Mouse (Mus musculus) brown adipose tissue, adult 24 weeks (tissue): Measurements from ENCODE around the gene Scgb1a1. TPM values are rescaled to one million over a fixed set of nuclear protein-coding genes. Genes with fewer than 3 reads are reported as not detected.
A peak's percentile ranks its signal among the peaks of the same experiment; 100 is the strongest.
"Not testable (repeated sequence)": the region's sequence is repeated elsewhere in the genome, so short reads cannot be mapped to it uniquely, and the experiment has no call there.

ENCODE experiments used
- H3K27ac ChIP-seq: fragments of 200-500 bp; replicated peaks from 2 replicates; pipeline ENCODE4 v1.5.1; 2012; ENCODE audit warnings: low read depth, mild to moderate bottlenecking, low read length
- H3K4me1 ChIP-seq: fragments of 200-500 bp; 2 replicates; pipeline ENCODE4 v1.6.1; 2012; ENCODE audit warnings: low read length, mixed read lengths; ENCODE audit not compliant: control insufficient read depth, insufficient read depth, insufficient read length
- H3K4me3 ChIP-seq: fragments of 200-500 bp; 2 replicates; pipeline ENCODE4 v1.5.1; 2012; ENCODE audit warnings: low read depth, mild to moderate bottlenecking, low read length, moderate library complexity; ENCODE audit not compliant: insufficient read depth
- polyA plus RNA-seq: library from polyadenylated mRNA; stranded (reverse); fragments of >200 nt; gene quantifications from 2 replicates; pipeline ENCODE4 v1.2.4, GENCODE M21; 2012; ENCODE audit not compliant: missing spikeins, insufficient read depth, insufficient read length

The Scgb1a1 gene
- polyA plus RNA-seq, 1 experiment: not detected

DNA sequence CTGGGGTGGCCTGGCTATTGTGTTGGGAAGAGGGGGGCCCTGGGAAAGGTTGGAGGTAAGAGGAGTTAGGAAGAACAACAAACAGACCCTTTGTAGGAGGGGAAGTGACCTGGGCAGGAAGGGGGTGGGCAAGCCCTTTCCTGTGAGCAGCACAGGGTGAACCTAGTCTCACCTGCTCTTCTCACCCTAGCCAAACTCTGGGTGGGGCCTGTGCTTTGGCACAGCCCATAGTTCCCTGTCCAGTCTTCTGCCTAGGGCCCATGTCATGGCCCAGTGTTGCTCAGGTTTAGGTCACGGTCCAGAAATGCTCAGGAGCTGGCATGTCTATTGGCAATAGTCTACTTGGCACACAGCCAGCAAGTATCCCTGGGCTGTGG, 19.6 kb upstream of the Scgb1a1 start:
- H3K27ac ChIP-seq: 0 out of 2 replicates have a peak overlapping the region, but pooled peaks have one; percentile 26

DNA sequence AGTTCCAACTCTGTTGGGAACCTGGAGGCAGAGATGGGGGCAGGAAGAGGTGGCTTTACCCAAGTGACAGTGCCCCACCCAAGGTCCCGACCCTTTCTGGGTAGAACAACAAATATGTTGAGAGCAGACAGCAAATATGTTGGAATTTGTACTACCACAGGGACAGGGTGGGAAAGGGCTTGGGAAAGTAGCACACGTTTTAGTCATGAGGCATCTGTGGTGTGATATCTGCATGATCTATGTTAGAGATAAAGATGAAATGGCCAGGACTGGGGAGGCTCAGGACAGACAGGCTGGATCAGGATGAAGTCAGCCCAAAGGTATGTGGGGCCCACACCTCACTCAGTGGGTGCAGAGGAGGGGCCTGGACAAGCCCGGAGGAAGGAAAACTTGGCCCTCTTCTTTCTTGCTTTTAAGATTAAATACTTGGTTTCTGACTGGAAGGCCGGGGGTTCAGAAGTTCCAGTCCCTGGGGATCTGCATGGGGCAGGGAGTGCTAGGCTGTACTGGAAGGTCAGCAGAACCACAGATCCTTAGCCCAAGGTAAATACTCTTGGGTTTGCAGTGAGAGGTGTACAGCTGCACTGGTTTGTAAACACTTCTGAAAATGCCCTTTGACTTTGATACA, 19.1 kb upstream of the Scgb1a1 start:
- peak overlapping the region; percentile 26; the same call in 1 of the 2 replicates for H3K27ac ChIP-seq
- peaks cover 11% of the 10 kb centered on the region for H3K4me1 ChIP-seq
- no peak overlapping the region for H3K4me3 ChIP-seq

More for the DNA sequence above, 19.6 kb upstream of the Scgb1a1 start:
- Histone ChIP-seq H3K4me3 (no peak overlapping the region), H3K4me1 (peaks cover 11% of the 10 kb centered on the region)

DNA sequence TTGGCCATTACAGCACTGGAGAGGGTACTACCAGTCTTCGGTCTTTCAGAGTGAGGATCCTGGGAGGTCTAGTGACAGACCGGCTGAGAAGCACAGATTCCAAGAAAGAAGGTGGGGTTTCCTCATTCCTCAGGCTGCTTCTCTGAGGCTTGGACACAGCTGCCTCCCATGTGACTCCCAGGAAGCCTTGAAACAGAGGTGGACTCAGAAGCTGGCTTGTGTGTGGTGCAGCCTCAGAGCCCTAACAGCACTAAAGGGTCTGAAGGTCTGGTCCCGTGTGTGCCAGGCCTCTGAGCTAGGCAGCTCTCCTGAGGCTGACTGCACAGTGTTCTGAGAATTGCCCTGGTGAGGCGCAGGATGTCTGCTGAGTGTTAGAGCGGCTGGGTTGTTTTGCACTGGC, 18.3 kb upstream of the Scgb1a1 start:
- peak overlapping the region; percentile 40; the same call in 1 of the 2 replicates for H3K27ac ChIP-seq
- peaks cover 11% of the 10 kb centered on the region for H3K4me1 ChIP-seq
- H3K4me3 ChIP-seq: no peak overlapping the region

DNA sequence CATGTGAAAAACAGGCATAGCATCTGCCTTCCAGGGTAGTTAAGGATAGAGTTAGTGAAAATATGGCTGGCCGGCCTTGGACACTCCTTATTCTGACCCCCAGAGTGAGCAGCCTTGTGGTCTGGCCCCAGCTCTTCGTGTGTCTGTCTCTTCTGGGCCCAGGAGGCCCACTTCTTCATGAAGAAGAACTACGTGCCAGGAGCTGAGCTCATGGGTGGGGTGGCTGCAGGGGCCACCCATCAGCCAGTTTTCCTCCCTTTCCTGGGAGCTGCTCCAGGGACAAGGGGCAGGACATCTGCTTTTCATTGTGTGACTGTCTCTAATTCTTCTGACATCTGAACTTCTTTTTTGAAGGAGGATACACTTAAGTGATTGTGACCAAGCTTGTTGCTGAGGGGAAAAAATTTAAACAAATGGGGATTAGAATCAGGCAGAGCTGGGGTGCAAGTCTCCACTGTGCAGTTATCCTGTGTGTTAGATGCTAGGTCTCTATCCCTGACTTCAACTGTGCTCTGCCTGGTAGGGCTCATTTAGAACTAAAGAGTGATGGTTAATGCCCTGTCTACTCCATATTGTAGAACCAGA, 17.4 kb upstream of the Scgb1a1 start:
- H3K4me3 ChIP-seq: no peak overlapping the region
- peaks cover 11% of the 10 kb centered on the region for H3K4me1 ChIP-seq
- 0 out of 2 replicates have a peak overlapping the region, but pooled peaks have one; percentile 40 for H3K27ac ChIP-seq

DNA sequence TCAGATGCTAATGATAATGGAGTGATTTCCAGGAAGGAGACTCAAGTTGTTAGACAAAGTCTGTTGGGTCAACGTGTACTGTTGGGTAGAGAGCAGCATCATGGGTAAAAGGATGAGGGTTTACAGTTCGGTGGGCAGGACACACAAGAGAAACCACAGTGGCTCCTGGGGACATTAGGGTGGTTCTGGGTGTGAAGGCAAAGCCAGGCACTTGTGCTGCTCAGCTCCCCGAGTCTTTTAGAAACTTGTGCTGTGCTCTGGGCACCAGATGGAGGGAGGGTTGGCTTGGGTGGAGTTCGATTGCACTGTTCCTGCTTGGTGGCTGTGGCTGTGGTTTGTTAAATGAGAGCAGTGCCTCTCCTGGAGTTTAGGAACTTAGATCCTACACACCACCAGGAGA, 16.2 kb upstream of the Scgb1a1 start:
- no peak overlapping the region for H3K4me3 ChIP-seq
- peaks cover 11% of the 10 kb centered on the region for H3K4me1 ChIP-seq
- H3K27ac ChIP-seq: no peak overlapping the region

DNA sequence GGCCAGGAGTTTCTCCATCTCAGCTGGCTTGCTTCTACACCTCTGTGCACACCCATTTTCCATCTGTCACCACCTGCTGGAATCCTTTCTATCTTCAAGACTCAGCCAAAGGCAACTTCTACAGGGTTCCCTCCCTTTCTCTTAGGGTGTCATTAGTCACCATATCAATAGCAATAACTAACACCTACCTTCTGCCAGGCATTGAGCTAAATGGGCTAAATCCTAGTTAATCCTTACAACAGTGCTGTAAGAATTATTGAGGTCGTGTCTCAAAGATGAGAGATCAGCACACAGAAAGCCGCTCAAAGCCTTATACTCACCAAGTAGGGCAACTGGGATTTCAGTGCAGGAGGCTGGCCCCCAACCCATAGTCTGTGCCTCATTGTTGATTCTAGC, 13.3 kb upstream of the Scgb1a1 start:
- H3K4me1 ChIP-seq: peaks cover 1% of the 10 kb centered on the region; the same call in 1 of the 2 replicates
- no peak overlapping the region for H3K4me3 ChIP-seq
- no peak overlapping the region for H3K27ac ChIP-seq

DNA sequence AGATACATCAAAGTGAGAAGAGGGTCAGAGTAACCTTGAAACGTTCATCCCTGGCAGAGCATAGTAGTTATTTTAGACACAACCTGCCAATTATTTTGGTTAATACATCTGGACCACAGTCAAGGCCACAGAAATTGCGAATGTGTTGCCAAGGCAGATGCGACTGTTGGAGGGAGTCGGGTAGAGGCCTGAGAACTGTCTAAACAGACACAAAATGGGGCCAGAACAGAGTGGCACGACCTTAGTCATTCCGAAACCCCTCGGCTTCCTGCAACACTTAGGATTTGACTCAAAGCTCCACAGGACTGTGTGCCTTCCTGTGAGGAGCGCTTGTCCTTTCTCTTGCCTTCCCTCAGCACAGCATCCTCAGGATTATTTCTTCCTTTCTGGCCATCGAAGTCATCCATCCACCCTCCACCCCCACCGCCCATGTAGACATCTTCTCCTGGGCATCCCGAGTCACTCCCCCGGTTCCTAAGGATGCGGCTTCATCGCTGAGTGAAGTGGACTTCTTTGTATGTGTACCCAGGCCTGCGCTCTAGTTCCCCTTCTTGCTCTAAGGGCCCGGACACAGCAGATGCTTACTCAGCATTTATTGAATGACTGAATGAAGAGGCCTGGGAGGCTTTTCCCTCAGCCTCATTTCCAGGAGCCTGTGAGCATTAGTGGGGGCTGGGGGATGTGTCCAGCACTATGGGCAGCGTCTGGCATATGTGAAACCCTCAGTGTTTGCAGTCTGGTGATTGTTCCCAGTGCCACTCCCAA, 12.7 kb upstream of the Scgb1a1 start:
- Histone ChIP-seq H3K4me1 (no peaks in the 10 kb centered on the region; the same call in 1 of the 2 replicates), H3K27ac (no peak overlapping the region), H3K4me3 (no peak overlapping the region)

DNA sequence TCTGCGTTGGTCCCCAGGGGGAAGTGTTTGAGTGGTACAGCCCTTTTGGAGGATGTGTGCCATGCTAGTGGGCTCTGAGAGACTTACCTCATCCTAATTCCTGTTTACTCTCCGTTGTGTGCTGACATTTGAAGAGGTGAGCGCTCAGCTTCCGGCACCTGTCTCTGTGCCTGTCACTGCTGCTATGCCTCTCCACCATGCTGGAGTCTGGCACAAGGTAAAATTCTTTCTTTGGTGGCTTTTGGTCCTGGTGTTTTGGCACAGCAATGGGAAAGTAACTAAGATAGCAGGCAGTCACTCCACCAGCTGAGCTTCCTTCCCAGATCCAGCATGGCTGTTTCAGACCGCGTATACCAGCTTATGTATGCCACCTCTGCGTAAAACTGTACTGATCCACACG, 12.0 kb upstream of the Scgb1a1 start:
- H3K4me1 ChIP-seq: no peaks in the 10 kb centered on the region; the same call in 1 of the 2 replicates
- H3K27ac ChIP-seq: no peak overlapping the region
- no peak overlapping the region for H3K4me3 ChIP-seq

DNA sequence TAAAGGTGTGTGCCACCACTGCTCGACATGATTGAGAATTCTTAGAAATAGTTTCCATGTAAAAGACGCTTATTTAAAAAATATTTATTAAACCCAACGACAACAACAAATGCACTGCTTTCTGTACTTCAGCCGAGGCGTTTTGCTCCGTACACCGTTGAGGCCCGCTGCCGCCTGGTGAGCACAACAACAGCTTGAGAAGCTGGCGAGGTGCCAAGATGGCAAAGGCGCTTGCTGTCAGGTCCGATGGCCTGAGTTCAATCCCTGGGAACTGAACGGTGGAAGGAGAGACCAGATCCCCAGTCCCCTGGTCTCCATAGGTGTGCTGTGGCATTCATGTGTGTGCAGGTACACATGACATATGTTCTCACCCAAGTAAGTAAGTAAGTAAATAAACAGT, 9.7 kb upstream of the Scgb1a1 start:
- no peak overlapping the region for H3K4me3 ChIP-seq
- no peaks in the 10 kb centered on the region; the same call in 1 of the 2 replicates for H3K4me1 ChIP-seq
- no peak overlapping the region for H3K27ac ChIP-seq

DNA sequence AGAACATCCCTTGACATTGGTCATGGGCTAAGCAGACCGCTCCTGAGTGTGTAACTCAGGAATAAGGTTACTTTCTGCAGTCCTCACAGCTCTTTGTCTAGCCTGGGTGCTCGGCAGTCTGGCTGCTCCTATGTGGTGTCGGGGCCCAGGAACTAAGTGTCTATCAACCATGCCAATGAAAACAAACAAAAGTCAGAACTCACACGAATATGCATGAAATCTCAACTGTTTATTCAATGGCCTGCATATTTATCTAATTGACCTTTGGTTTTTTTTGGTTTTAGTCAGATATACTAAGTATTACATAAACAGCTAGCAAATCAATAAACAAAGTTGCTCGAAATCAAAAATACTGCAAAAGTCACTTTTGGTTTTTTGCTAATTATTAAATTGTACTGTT, 7.4 kb upstream of the Scgb1a1 start:
- H3K4me3 ChIP-seq: no peak overlapping the region
- no peaks in the 10 kb centered on the region; the same call in 1 of the 2 replicates for H3K4me1 ChIP-seq
- H3K27ac ChIP-seq: no peak overlapping the region

DNA sequence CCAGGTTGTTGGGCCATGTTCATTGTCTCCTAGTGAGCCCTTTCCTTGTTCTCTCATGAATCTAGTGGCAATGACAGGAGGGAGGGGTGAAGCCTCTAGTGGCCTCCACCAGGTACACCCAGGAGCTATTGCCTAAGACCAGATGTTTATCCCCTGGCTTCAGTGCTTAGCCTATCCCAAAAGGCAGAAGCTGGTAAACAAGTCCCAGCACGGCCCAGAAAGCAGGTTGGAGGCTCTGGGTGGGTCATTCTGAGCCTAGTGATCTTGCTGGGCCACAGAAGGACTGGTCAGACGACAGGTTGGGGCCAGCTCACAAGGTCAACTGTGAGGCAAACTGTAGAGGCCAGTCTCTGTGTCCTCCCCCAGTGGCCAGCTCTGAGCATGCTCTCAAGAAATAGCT, 3.0 kb upstream of the Scgb1a1 start:
- Histone ChIP-seq H3K4me3 (no peak overlapping the region), H3K4me1 (no peaks in the 10 kb centered on the region), H3K27ac (no peak overlapping the region)

DNA sequence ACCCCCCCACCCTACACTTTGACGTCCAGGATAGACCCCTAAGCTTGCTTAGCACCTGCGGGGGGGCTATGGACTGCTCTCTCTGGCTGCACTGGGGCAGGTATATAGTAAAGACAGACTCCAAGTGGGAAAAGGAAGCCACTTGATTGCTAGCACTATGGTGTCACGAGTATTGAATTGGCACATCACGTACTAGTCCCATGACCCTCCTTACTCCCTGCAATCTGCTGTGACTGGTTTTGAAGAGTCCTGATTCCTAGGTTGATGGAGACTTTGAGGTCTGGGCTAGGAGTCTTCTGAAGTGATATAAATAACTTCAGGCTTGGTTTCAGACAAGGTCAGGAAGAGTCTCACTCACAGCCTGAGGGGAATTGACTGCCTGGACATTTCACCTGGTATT, 2.4 kb upstream of the Scgb1a1 start:
- H3K4me1 ChIP-seq: no peaks in the 10 kb centered on the region
- no peak overlapping the region for H3K4me3 ChIP-seq
- no peak overlapping the region for H3K27ac ChIP-seq

DNA sequence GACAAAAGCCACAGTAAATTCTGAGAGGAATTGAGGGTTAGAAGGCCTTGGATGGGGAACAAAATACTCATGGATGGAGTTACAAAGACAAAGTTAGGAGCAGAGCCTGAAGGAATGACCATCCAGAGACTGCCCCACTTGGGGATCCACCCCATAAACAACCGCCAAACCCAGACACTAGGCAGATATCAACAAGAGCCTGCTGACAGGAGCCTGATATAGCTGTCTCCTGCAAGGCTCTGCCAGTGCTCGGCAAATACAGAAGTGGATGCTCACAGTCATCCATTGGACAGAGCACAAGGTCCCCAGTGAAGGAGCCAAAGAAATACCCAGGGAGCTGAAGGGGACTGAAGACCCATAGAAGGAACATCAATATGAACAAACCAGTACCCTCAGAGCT, 3.9 kb downstream of the Scgb1a1 start:
- H3K27ac ChIP-seq, H3K4me3 ChIP-seq, H3K4me1 ChIP-seq: not testable (repeated sequence)

DNA sequence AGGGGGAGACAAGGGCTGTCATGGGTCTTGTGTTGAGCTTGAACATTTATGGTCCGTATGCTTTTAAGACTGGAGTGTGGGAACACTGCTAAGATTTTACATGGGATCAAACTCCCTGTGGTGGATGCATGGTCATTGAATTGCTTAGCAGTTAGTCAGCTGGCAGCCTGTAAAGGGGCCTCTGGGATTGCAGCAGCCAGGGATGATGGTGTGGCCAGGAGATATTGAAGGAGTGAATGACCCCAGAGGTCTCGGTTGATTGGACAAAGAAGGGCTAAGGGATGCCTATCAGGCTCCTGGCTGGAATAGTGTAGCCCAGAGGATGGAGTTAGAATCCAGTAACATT, 4.8 kb downstream of the Scgb1a1 start:
- Histone ChIP-seq H3K4me3 (no peak overlapping the region), H3K4me1 (peaks cover 9% of the 10 kb centered on the region; the same call in 1 of the 2 replicates), H3K27ac (peak overlapping the region; percentile 32; the same call in 1 of the 2 replicates)

DNA sequence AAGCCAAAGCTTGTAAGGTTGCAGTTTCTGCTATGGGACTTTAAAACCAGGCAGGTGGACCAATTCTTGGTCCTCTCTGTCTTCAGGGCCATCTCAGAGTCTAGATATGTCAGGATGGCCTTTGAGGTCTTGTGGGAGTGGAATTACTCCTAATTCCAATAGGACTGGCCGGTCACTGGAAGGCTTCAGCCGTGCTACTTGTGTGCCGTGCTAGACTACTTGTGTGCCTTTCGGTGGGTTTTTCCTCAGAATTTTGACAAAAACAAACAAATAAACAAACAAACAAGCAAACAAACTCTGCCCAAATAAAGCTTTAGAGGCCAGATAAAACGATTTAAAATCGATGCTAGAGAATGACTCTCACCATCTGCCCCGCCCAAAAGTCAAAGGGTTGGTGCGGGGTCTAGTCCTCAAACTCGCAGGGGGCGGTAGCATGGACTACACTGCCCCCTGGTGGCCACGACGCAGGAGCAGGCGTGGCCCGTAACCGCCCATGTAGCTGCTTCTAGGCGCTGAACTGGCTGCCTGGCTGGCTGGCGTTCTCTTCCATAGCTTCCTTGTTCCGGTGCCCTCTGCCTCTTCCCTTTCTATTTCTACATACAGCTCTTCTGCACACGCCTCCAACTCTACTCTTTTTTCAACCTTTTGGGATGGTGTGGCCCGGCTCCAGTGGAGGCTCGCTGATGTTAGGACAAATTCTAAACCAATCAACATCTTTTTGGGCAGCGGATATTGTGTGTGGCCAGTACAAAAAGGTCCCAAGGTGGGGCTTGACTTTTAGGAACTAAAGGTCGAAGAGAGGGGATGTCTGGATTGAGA, 5.4 kb downstream of the Scgb1a1 start:
- H3K27ac ChIP-seq: peak overlapping the region; percentile 41
- peak overlapping the region; percentile 29; the same call in 1 of the 2 replicates for H3K4me3 ChIP-seq
- H3K4me1 ChIP-seq: peaks cover 9% of the 10 kb centered on the region; the same call in 1 of the 2 replicates
